Mouse (Mus musculus) heart, embryonic 14.5 days (tissue): ENCODE results near the gene Gsn. TPM values are rescaled to one million over a fixed set of nuclear protein-coding genes. Genes with fewer than 3 reads are reported as not detected.

Source experiments
- ATAC-seq: fragments of 200-750 bp; cut with Nextera tagmentation; 2 replicates; pipeline ENCODE4 v1.8.0; 2017; ENCODE audit warnings: low read depth, moderate TSS enrichment; ENCODE audit not compliant: insufficient number of reproducible peaks, insufficient read depth, low FRiP score
- H3K27ac ChIP-seq, 2 experiments: fragments of 200-500 bp in 1 of 2; fragments of 300-500 bp in 1 of 2; sonication (generic) in 1 of 2; replicated peaks in 1 of 2; 2 replicates each; pipeline ENCODE4 v1.5.1; 2012 to 2014; ENCODE audit warnings: low read depth in 2 of 2, low read length in 2 of 2, control low read depth in 1 of 2, mild to moderate bottlenecking in 1 of 2, mixed read lengths in 1 of 2; ENCODE audit not compliant: control insufficient read depth in 1 of 2, insufficient read depth in 1 of 2
- H3K27me3 ChIP-seq: fragments of 300-500 bp; sonication (generic); 2 replicates; pipeline ENCODE4 v1.6.1; 2014; ENCODE audit warnings: mild to moderate bottlenecking, low read length, control low read depth; ENCODE audit not compliant: control insufficient read depth, insufficient read depth
- H3K36me3 ChIP-seq: fragments of 300-500 bp; sonication (generic); 2 replicates; pipeline ENCODE4 v1.6.1; 2014; ENCODE audit warnings: mild to moderate bottlenecking, control low read depth, low read length, mixed read lengths; ENCODE audit not compliant: control insufficient read depth, insufficient read depth
- H3K4me1 ChIP-seq, 2 experiments: fragments of 200-500 bp in 1 of 2; fragments of 300-500 bp in 1 of 2; sonication (generic) in 1 of 2; 2 replicates each; pipeline ENCODE4 v1.6.1; 2012 to 2014; ENCODE audit warnings: low read length in 2 of 2, control low read depth in 1 of 2, mixed read lengths in 1 of 2; ENCODE audit not compliant: control insufficient read depth in 2 of 2, insufficient read depth in 2 of 2
- H3K4me2 ChIP-seq: fragments of 300-500 bp; sonication (generic); 2 replicates; pipeline ENCODE4 v1.6.1; 2014; ENCODE audit warnings: mild to moderate bottlenecking, low read length
- H3K4me3 ChIP-seq, 2 experiments: fragments of 200-500 bp in 1 of 2; fragments of 300-500 bp in 1 of 2; sonication (generic) in 1 of 2; 2 replicates each; pipeline ENCODE4 v1.5.1; 2012 to 2014; ENCODE audit warnings: low read length in 2 of 2, mild to moderate bottlenecking in 2 of 2, control low read depth in 1 of 2, low read depth in 1 of 2, moderate library complexity in 1 of 2; ENCODE audit not compliant: control insufficient read depth in 1 of 2, insufficient read depth in 1 of 2
- H3K9ac ChIP-seq: fragments of 300-500 bp; sonication (generic); 2 replicates; pipeline ENCODE4 v1.6.1; 2014; ENCODE audit warnings: mild to moderate bottlenecking, low read length
- H3K9me3 ChIP-seq: fragments of 300-500 bp; sonication (generic); 2 replicates; pipeline ENCODE4 v1.6.1; 2016; ENCODE audit warnings: low read length, control low read depth; ENCODE audit not compliant: control insufficient read depth
- WGBS: fragments of 180-500 bp; shearing (Covaris S2); extraction: QIAGEN DNeasy Blood & Tissue Kit; methylation state at CpG from one replicate; pipeline ENCODE4 v1.1.7; 2014; 5-methylcytosine and 5-hydroxymethylcytosine counted together
- polyA plus RNA-seq: library from polyadenylated mRNA; unstranded; fragments of >200 nt; fragmentation: Nextera tagmentation; extraction: Ambion mirVana; gene quantifications from 2 replicates; pipeline ENCODE4 v1.2.1, GENCODE M21; 2014

The Gsn gene
- polyA plus RNA-seq, 1 experiment from 2014 or later = 328 TPM

DNA sequence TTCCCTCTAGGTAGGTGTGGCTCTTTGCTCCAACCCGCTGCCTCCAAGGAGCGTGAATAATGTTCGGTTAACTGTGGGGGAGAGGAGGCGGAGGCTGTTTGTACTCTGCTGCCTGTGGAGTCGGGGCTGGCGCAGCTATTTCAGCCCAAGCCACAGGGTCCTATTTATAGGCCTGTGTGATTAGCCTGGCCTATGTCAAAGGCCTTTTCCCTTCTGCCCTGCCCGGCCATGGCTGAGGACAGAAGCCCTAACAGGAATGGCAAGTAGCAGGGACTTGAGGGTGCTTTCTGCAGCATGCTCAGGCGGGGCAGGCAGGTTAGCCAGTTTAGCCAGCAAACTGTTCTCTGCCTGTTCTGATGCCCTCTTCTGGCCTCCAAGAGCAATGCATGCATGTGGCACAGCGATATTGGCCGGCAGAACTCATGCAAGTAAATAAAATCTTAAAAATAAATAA lies 14.4 kb downstream of the Gsn start:
- no peaks in the 10 kb centered on the region for H3K9me3 ChIP-seq
- 8% methylated on average over 10 of the region's 10 CpGs for WGBS
- 0 out of 2 replicates have a peak, but pooled peaks cover 2% of the 10 kb centered on the region for H3K36me3 ChIP-seq
- H3K4me3 ChIP-seq = no peak overlapping the region
- peak overlapping the region; percentile 49 for H3K4me2 ChIP-seq
- H3K27ac ChIP-seq = peak overlapping the region; percentile 91
- peak overlapping the region; percentile 32; the same call in 1 of the 2 replicates for H3K9ac ChIP-seq
- ATAC-seq = peak; percentile 79
- H3K27me3 ChIP-seq = no peaks in the 10 kb centered on the region
- H3K4me1 ChIP-seq = peaks cover 70 to 87% of the 10 kb centered on the region in 2 experiments

GRCm38 (mm10) chr2:35271817-35272216 lies 15.6 kb downstream of the Gsn start:
- H3K9ac ChIP-seq = no peak overlapping the region
- no peaks in the 10 kb centered on the region for H3K9me3 ChIP-seq
- H3K4me2 ChIP-seq = no peak overlapping the region
- H3K4me1 ChIP-seq = peaks cover 61 to 86% of the 10 kb centered on the region in 2 experiments
- 53% methylated on average over 2 of the region's 2 CpGs for WGBS
- H3K36me3 ChIP-seq = 0 out of 2 replicates have a peak, but pooled peaks cover under 1% of the 10 kb centered on the region
- H3K27me3 ChIP-seq = no peaks in the 10 kb centered on the region
- no peak for ATAC-seq
- H3K4me3 ChIP-seq = no peak overlapping the region
- peak overlapping the region; percentile 69 to 75 for H3K27ac ChIP-seq

- peak overlapping the region; percentile 74 to 78; a peak in 3 of 4 replicates for H3K27ac ChIP-seq
- 85% methylated on average over 6 of the region's 6 CpGs for WGBS
- H3K4me1 ChIP-seq = peaks cover 58 to 86% of the 10 kb centered on the region in 2 experiments
- H3K9ac ChIP-seq = no peak overlapping the region
- no peak overlapping the region for H3K4me3 ChIP-seq
- H3K36me3 ChIP-seq = no peaks in the 10 kb centered on the region
- H3K27me3 ChIP-seq = no peaks in the 10 kb centered on the region
- no peak for ATAC-seq
- H3K9me3 ChIP-seq = no peaks in the 10 kb centered on the region
- H3K4me2 ChIP-seq = no peak overlapping the region
These were observed 16.7 kb downstream of the Gsn start for GRCm38 (mm10) chr2:35272881-35273280.

DNA sequence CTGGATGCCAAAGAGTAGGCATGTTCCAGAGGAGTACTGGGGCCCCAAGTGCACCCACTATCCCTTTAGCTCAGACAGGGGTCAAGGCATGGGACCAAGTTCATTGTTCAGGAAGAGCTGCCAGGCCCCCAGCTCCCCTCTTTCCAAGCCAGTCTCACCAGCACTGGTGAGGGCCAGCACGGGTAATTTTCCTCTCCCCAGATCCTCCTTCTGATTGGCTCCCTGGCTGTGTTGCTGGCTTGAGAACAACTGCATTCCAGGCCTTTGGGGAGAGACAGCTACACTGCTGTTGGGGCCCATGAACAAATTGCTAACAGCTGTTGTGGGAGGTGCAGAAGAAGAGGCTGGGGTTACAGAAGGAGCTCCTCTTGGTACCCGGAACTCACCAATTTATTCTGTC lies 17.4 kb downstream of the Gsn start:
- Histone ChIP-seq H3K4me3 (no peak overlapping the region), H3K4me1 (peaks cover 60 to 85% of the 10 kb centered on the region in 2 experiments), H3K27ac (peak overlapping the region; percentile 74 to 78), H3K27me3 (no peaks in the 10 kb centered on the region), H3K4me2 (no peak overlapping the region), H3K9ac (no peak overlapping the region; the same call in 1 of the 2 replicates), H3K9me3 (no peaks in the 10 kb centered on the region), H3K36me3 (no peaks in the 10 kb centered on the region)
- WGBS = 19% methylated on average over 2 of the region's 2 CpGs
- ATAC-seq = no peak; the same call in 1 of the 2 replicates

GRCm38 (mm10) chr2:35277686-35278085 lies 21.5 kb downstream of the Gsn start:
- 32% methylated on average over 3 of the region's 3 CpGs for WGBS
- peak; percentile 72 for ATAC-seq
- Histone ChIP-seq H3K27ac (peak overlapping the region; percentile 61 to 80), H3K36me3 (no peaks in the 10 kb centered on the region), H3K9me3 (no peaks in the 10 kb centered on the region), H3K4me2 (no peak overlapping the region), H3K4me3 (no peak overlapping the region), H3K9ac (peak overlapping the region; percentile 39; the same call in 1 of the 2 replicates), H3K27me3 (no peaks in the 10 kb centered on the region), H3K4me1 (peaks cover 32 to 57% of the 10 kb centered on the region in 2 experiments)

DNA sequence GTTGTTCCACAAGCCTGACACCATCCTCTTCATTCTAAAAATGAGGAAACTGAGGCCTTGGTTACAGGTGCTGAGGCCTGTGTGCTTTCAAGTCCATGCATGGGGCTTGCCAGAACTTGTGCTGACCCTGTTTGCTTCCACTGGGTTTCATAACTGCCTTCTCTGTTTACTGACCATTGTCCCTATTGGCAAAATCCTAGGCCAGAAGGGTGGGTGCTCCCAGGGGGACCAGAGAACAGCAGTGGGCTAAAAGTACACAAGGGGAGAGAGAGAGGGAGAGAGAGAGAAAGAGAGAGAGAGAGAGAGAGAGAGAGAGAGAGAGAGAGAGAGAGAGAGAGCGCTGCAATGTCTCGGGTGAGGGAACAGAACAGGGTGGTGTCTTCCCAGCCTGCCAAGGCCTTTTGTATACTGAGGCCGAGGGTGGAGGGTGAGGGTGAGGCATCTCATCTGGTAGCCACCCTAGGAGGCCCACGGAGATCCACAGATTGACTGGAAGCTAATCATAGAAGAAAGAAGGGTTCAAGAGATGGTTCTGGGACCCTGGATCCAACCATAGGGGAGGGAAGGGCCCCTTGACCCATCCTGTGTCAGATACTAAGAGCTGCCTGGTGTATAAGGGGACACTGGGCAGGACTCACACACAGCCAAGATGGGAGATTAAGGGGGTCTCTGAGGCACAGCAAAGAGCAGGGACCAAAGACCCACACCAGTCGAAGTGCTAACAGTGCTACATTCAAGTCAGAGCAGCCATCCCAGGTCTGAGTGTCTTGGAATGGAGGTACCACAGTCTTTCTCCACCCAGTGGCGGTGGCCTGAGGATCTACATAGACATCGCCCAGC lies 22.4 kb downstream of the Gsn start:
- no peaks in the 10 kb centered on the region for H3K9me3 ChIP-seq
- H3K27ac ChIP-seq = peak overlapping the region; percentile 33 to 80; a peak in 3 of 4 replicates
- ATAC-seq = no peak
- 89% methylated on average over 7 of the region's 7 CpGs for WGBS
- H3K9ac ChIP-seq = no peak overlapping the region
- no peak overlapping the region for H3K4me3 ChIP-seq
- H3K27me3 ChIP-seq = no peaks in the 10 kb centered on the region
- H3K4me2 ChIP-seq = no peak overlapping the region
- H3K4me1 ChIP-seq = peaks cover 25 to 48% of the 10 kb centered on the region in 2 experiments
- no peaks in the 10 kb centered on the region for H3K36me3 ChIP-seq

DNA sequence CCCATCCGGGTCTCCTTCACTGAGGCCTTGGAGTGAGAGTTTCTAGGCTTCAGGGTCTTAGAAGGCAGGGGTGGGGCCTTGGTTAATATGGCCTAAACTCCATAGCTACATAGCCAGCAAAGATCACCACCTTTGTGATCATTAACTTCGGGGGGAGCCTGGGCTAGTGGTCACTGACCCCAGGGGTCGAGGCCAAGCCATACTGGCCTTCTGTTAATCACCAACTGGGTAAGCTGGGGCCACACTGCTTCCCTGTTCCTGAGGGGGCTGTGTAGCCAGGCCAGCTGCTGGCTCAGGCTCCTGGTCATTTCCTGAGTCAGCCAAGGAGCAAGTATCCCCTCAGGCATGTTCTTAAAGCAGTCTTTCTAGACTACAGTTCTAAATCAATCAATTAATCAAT lies 23.8 kb downstream of the Gsn start:
- no peak overlapping the region for H3K9ac ChIP-seq
- no peak for ATAC-seq
- H3K36me3 ChIP-seq = peaks cover 13% of the 10 kb centered on the region
- H3K4me1 ChIP-seq = peaks cover 17 to 37% of the 10 kb centered on the region in 2 experiments
- no peak overlapping the region for H3K27ac ChIP-seq
- H3K4me3 ChIP-seq = no peak overlapping the region
- 73% methylated on average over 3 of the region's 3 CpGs for WGBS
- no peak overlapping the region for H3K4me2 ChIP-seq
- H3K9me3 ChIP-seq = no peaks in the 10 kb centered on the region
- H3K27me3 ChIP-seq = no peaks in the 10 kb centered on the region
